Mouse (Mus musculus): Measurements from ENCODE around the gene Arl5a. TPM values are rescaled to one million over a fixed set of nuclear protein-coding genes. Genes with fewer than 3 reads are reported as not detected.
A peak's percentile ranks its signal among the peaks of the same experiment; 100 is the strongest.

Gene Arl5a
- 106 and 119 TPM in 2 replicates for polyA plus RNA-seq (2011; ENCODE audit: insufficient read length, low read depth, missing spikeins)

DNA sequence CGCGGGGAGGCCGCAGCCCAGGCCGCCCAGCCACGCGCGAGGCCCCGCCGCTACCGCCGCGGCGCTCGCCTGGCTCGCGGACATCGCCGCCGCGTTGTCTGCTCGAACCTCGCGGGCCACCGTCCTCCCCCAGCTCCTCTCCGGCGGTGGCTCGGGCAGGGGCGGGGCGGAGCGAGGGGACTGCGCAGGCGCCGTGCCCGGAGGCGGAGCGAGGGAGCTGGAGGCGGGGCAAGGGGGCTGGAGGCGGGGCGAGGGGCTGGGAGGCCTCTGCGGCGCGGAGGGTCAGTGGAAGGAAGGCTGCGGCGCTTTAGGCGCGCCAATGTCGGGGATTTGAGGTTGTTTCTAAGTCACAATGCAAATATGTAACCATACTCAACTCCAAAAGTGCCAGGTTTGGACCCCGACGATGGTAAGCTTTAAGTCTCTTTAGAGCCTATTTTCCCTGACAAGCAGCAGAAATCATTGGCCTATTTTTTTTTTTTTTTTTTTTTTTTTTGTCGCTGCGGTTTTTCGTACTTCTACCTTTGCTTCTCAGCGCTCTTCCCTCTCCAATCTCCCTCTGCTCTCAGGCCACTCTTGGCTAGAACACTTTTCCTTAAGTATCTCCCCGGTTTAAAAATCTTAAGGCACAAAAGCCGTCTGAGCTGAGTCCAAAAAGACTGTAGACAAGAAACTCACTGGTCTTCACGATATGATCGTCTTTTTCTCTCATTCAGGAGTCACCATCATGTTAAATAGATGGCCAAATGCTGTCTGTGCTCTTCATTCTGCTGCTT is at the start of gene Arl5a:
Gene Arl5a (minus strand): TSS at position 155 of the 776 bp plus-strand sequence.
- no peak for TF ChIP-seq CTCF (IDR thresholded peaks at IDR 0.05; ENCODE audit: borderline replicate concordance, insufficient read depth, low read length)
- TF ChIP-seq POLR2A (IDR thresholded peaks at IDR 0.05; ENCODE audit: low read depth, low read length), result peak; percentile 81
- Histone ChIP-seq H3K4me1 (ENCODE audit: control insufficient read depth, insufficient read depth, low read length) (peaks cover 13% of the 10 kb centered on the region), H3K27ac (ENCODE audit: insufficient read depth, low read length) (peak within 1 kb of the TSS; percentile 92), H3K4me3 (ENCODE audit: insufficient read depth, low read length) (peak within 1 kb of the TSS; percentile 93)

DNA sequence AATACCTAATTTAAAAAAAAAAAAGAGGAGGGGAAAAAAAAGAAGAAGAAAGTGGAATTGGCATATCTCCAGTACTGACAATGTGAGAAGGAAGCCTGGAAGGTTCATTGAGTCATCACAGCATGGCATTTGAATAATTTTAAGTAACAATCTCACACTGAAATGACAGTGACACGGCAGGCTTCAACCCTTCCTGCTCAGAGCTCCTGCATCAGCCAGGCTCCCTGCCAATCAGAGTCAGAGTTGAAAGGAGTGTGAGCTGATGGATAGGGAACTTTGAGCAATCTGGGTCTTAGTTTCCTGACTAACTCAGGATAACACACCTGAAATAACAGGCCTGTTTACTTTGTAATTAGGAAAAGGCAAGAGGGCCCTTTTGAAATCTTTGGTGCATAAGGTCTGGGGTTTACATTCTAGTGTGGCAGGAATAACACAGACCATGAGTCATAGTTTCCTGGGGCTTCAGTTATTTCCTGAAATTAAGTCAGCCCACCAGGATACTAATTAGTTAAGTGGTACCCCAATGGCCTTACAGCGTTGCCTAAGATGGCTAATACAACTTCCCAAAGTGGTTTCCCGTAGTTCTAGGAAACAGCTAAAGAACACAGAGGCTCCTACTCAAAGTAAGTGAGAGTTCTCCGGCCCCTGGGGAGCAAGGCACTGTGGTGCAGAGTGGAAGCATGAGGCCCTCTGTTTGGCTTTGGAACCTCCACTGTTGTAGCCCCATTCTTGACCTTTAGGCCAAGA is 47.0 kb upstream of the Arl5a start:
- Histone ChIP-seq H3K27ac (ENCODE audit: insufficient read depth, low read length) (peak overlapping the region; percentile 32; the same call in 1 of the 2 replicates), H3K4me3 (ENCODE audit: insufficient read depth, low read length) (no peak overlapping the region), H3K4me1 (ENCODE audit: control insufficient read depth, insufficient read depth, low read length) (peaks cover 14% of the 10 kb centered on the region)
- no peak for TF ChIP-seq CTCF (IDR thresholded peaks at IDR 0.05; ENCODE audit: borderline replicate concordance, insufficient read depth, low read length)
- TF ChIP-seq POLR2A (IDR thresholded peaks at IDR 0.05; ENCODE audit: low read depth, low read length), result no peak

DNA sequence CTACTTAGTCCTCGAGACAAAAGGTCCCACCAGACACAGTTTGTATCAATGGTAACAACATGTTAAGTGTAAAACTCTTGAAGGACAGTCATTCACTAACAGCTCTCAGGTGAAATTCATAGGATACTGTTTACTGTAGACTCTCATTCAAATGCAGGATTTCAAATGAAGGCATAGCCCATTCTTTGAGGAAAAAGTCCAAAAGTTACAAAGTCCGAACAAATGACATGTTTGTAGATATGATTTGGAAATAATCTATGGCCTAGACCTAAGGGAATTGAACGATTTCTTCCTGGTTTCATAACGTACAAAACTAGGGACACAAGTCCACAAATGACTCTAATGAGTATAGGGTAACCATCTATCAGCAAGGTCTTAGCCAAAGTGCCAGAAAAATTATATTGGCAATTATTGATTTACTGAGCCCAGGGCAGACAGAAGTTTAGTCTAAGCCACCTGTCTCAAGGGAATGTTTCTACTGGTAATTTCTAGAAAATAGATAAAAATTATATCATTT is 45.4 kb upstream of the Arl5a start:
- TF ChIP-seq CTCF (IDR thresholded peaks at IDR 0.05; ENCODE audit: borderline replicate concordance, insufficient read depth, low read length), result no peak
- peaks cover 12% of the 10 kb centered on the region for H3K4me1 ChIP-seq (ENCODE audit: control insufficient read depth, insufficient read depth, low read length)
- H3K4me3 ChIP-seq (ENCODE audit: insufficient read depth, low read length), result no peak overlapping the region
- H3K27ac ChIP-seq (ENCODE audit: insufficient read depth, low read length), result no peak overlapping the region

DNA sequence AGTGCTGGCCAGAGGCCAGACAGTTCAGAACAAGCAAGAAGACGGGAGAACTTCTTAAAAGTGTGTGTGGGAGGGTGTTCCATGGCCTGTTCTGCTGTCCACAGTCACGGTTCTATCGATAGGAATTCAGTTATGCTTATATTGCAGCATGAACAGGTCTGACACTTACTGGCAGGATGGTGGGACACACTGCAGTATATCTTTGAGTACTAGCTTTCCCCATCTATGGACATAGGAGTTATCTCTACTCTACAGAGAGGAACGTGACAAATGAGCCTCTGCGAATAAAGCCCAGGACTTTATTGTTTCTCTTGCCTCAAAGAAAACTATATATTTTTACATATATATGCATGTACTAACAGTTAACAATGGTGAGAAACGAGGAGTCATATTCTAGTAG is 42.9 kb upstream of the Arl5a start:
- H3K4me3 ChIP-seq (ENCODE audit: insufficient read depth, low read length), result no peak overlapping the region
- no peak overlapping the region for H3K27ac ChIP-seq (ENCODE audit: insufficient read depth, low read length)
- TF ChIP-seq CTCF (IDR thresholded peaks at IDR 0.05; ENCODE audit: borderline replicate concordance, insufficient read depth, low read length), result no peak
- no peak for TF ChIP-seq POLR2A (IDR thresholded peaks at IDR 0.05; ENCODE audit: low read depth, low read length)
- peaks cover 7% of the 10 kb centered on the region for H3K4me1 ChIP-seq (ENCODE audit: control insufficient read depth, insufficient read depth, low read length)

DNA sequence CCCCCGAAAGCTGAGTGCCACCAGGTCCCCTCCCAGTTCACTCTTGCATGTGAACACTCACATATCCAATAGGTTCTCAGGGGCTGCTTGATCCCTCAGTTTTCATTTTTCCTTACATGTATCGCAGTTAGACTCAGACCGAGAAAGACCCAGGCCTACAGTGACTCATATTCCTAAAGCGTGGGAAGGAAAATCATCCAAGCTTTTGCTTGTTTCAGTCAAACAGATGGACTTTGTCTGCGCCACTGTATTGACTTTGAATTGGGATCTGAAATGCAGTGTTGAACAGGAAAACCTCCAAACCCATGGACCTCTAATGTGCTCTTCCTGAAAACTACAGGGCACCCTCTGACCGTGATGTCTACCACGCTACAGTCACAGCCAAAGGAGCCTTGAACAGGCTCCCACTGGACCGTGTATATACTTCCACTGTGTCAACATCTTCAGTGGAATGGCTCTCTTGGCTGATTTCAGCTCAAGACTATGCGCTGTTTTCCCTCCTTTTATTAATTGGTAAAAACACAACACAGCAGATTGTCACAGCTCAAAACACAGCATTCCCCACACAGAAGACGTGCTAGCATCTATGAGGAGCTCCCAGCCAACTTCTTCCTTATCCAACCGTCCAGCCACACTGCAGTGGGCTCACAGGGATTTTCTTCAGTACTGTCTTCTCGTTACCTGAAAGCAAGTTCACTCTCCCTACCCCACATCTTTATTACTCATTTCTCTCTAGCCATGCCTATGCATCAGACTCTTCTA is 36.7 kb upstream of the Arl5a start:
- no peak overlapping the region for H3K27ac ChIP-seq (ENCODE audit: insufficient read depth, low read length)
- H3K4me1 ChIP-seq (ENCODE audit: control insufficient read depth, insufficient read depth, low read length), result no peaks in the 10 kb centered on the region
- no peak for TF ChIP-seq POLR2A (IDR thresholded peaks at IDR 0.05; ENCODE audit: low read depth, low read length)
- TF ChIP-seq CTCF (IDR thresholded peaks at IDR 0.05; ENCODE audit: borderline replicate concordance, insufficient read depth, low read length), result no peak
- H3K4me3 ChIP-seq (ENCODE audit: insufficient read depth, low read length), result no peak overlapping the region

DNA sequence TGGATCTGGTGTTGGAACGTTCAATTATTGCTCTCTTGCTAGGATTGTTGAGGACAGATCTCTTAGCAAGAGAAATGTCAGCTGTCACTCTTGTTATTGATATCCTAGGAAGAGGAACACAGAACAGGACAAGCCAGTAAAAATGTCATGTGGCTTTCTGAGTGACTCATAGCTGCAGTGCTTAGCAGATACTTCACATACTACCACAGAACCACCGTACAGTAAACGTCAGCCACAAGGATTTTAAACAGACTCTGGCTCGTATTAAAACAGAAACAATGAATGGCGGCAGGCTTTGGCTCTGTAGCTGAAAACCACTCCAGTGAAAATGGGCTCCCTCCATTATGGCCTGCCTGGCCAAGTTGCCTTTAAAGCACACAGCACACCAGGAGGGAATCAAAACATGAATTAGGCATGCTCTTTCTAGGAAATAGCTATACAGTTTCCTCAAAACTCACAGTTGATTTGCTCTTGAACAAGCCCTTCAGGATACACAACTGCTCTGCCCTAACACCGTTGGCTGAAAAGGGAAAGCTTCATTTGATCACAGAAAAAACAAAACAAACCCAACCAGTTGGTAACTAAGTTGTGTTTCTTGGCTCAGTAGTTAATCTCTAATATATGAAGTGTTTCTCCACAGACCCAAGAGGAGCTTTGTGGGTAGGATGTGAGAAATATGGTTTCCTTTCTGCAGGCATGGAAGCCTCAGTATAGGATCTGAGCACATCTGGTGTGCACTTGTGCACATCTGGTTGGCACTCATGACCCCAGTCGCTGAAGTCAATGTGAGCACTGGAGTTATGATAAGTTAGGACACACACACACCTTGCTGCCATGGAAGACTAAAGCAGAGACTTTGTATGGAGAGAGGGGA is 31.1 kb upstream of the Arl5a start:
- Histone ChIP-seq H3K4me1 (ENCODE audit: control insufficient read depth, insufficient read depth, low read length) (peaks cover 6% of the 10 kb centered on the region; the same call in 1 of the 2 replicates), H3K4me3 (ENCODE audit: insufficient read depth, low read length) (no peak overlapping the region), H3K27ac (ENCODE audit: insufficient read depth, low read length) (peak overlapping the region; percentile 11; the same call in 1 of the 2 replicates)
- TF ChIP-seq POLR2A (IDR thresholded peaks at IDR 0.05; ENCODE audit: low read depth, low read length), result no peak
- no peak for TF ChIP-seq CTCF (IDR thresholded peaks at IDR 0.05; ENCODE audit: borderline replicate concordance, insufficient read depth, low read length)

DNA sequence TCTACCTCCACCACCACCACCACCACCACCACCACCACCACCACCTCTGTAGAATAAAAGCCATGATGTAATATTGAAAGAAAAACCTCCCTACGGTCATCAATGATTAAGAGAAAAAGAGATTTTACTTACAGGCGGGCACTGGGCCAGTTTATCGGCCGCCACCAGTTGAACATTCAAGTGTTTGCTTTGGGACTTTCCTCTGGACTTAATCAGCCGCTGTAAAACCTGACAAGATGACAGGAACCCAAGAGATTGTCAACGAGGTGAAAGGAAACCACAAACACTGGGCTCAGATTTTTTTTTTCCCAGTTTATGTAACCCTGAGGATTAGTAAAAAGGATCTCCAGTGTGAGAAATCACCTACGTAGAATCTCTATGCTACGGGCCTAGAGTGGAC is 25.1 kb upstream of the Arl5a start:
- H3K27ac ChIP-seq (ENCODE audit: insufficient read depth, low read length), result no peak overlapping the region
- no peak overlapping the region for H3K4me3 ChIP-seq (ENCODE audit: insufficient read depth, low read length)
- 0 out of 2 replicates have a peak, but pooled peaks cover 5% of the 10 kb centered on the region for H3K4me1 ChIP-seq (ENCODE audit: control insufficient read depth, insufficient read depth, low read length)
- TF ChIP-seq POLR2A (IDR thresholded peaks at IDR 0.05; ENCODE audit: low read depth, low read length), result no peak
- no peak for TF ChIP-seq CTCF (IDR thresholded peaks at IDR 0.05; ENCODE audit: borderline replicate concordance, insufficient read depth, low read length)

DNA sequence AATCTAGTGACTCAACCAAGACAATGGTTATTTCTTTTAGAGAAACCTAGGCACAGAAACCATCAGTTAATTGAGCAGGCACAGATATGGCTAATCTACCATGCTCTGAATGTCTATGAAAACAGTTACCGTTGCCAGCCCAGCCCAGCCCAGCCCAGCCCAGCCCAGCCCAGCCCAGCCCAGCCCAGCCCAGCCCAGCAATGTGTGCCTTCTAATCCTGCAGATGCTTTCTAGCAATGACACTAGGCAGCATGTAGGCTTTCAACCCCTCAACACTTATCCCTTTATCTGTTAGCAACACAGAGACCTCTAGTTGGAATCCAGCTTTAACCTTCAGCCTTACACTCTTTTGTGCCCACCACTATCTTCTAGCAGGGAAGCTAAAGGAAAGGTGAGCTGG is 24.2 kb upstream of the Arl5a start:
- H3K4me3 ChIP-seq (ENCODE audit: insufficient read depth, low read length), result no peak overlapping the region
- H3K27ac ChIP-seq (ENCODE audit: insufficient read depth, low read length), result no peak overlapping the region
- 0 out of 2 replicates have a peak, but pooled peaks cover 5% of the 10 kb centered on the region for H3K4me1 ChIP-seq (ENCODE audit: control insufficient read depth, insufficient read depth, low read length)
- no peak for TF ChIP-seq CTCF (IDR thresholded peaks at IDR 0.05; ENCODE audit: borderline replicate concordance, insufficient read depth, low read length)
- TF ChIP-seq POLR2A (IDR thresholded peaks at IDR 0.05; ENCODE audit: low read depth, low read length), result no peak
